Mouse (Mus musculus) neural tube, embryonic 14.5 days (tissue): ENCODE measurements around the gene Usp38. TPM values are rescaled to one million over a fixed set of nuclear protein-coding genes. Genes with fewer than 3 reads are reported as not detected.

Experiments
- ATAC-seq: fragments of 200-750 bp; cut with Nextera tagmentation; 2 replicates; pipeline ENCODE4 v1.8.0; 2017; ENCODE audit warnings: low read depth, mild to moderate bottlenecking, moderate TSS enrichment, moderate library complexity
- H3K27ac ChIP-seq: fragments of 300-500 bp; sonication (generic); 2 replicates; pipeline ENCODE4 v1.5.1; 2014; ENCODE audit warnings: low read depth, mild to moderate bottlenecking, control low read depth, low read length, moderate library complexity, mixed read lengths
- H3K27me3 ChIP-seq: fragments of 300-500 bp; sonication (generic); 2 replicates; pipeline ENCODE4 v1.6.1; 2014; ENCODE audit warnings: low read length; ENCODE audit not compliant: control insufficient read depth, insufficient read depth
- H3K36me3 ChIP-seq: fragments of 300-500 bp; sonication (generic); 2 replicates; pipeline ENCODE4 v1.6.1; 2014; ENCODE audit warnings: low read length, mixed read lengths; ENCODE audit not compliant: control insufficient read depth, insufficient read depth
- H3K4me1 ChIP-seq: fragments of 300-500 bp; sonication (generic); 2 replicates; pipeline ENCODE4 v1.6.1; 2014; ENCODE audit warnings: low read length; ENCODE audit not compliant: control insufficient read depth, insufficient read depth
- H3K4me2 ChIP-seq: fragments of 300-500 bp; sonication (generic); 2 replicates; pipeline ENCODE4 v1.6.1; 2014; ENCODE audit warnings: mild to moderate bottlenecking, low read depth, low read length, control low read depth
- H3K4me3 ChIP-seq: fragments of 300-500 bp; sonication (generic); 2 replicates; pipeline ENCODE4 v1.5.1; 2014; ENCODE audit warnings: low read depth, low read length, control low read depth, mixed read lengths
- H3K9ac ChIP-seq: fragments of 300-500 bp; sonication (generic); replicated peaks from 2 replicates; pipeline ENCODE4 v1.6.1; 2014; ENCODE audit warnings: low read depth, mild to moderate bottlenecking, control low read depth, low read length, mixed read lengths
- H3K9me3 ChIP-seq: fragments of 300-500 bp; sonication (generic); 2 replicates; pipeline ENCODE4 v1.6.1; 2016; ENCODE audit warnings: low read length; ENCODE audit not compliant: control insufficient read depth
- WGBS: fragments of 180-500 bp; shearing (Covaris S2); extraction: QIAGEN DNeasy Blood & Tissue Kit; methylation state at CpG from one replicate; pipeline ENCODE4 v1.1.7; 2014; 5-methylcytosine and 5-hydroxymethylcytosine counted together
- polyA plus RNA-seq: library from polyadenylated mRNA; unstranded; fragments of >200 nt; fragmentation: Nextera tagmentation; extraction: Ambion mirVana; gene quantifications from 2 replicates; pipeline ENCODE4 v1.2.1, GENCODE M21; 2014

Usp38 gene
- polyA plus RNA-seq, 1 experiment from 2014 or later = 23.6 TPM

DNA sequence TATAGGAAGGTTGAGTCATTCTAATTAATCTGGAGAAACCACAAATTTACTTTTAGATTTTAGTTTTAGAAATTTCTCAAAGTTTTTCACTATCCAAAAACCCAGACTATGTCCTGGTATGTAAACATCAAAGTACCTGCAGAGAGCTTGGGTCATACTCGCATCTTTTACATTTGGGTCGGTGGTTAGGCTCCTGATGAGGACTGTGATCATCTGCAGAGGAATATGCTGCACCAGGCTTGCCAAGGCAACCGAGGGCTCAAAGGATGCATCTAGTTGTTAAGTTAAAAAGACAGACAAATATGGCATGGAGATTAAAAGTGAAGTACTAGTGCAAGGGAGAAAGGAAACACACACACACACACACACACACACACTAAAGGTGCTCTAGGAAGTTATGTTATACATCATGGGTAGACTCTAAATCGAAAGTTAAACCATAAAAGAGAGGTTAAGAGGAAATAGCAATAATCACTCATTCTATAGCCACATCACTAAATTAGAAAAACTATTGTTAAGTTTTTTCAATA, 2.6 kb downstream of the Usp38 start:
- Histone ChIP-seq H3K27ac (no peak overlapping the region), H3K9me3 (no peaks in the 10 kb centered on the region), H3K9ac (0 out of 2 replicates have a peak overlapping the region, but pooled peaks have one; percentile 7), H3K4me3 (no peak overlapping the region), H3K4me2 (peak overlapping the region; percentile 99; the same call in 1 of the 2 replicates), H3K4me1 (peaks cover 26% of the 10 kb centered on the region), H3K36me3 (peaks cover 3% of the 10 kb centered on the region; the same call in 1 of the 2 replicates), H3K27me3 (no peaks in the 10 kb centered on the region)
- WGBS = 89% methylated on average over 4 of the region's 4 CpGs
- no peak for ATAC-seq

DNA sequence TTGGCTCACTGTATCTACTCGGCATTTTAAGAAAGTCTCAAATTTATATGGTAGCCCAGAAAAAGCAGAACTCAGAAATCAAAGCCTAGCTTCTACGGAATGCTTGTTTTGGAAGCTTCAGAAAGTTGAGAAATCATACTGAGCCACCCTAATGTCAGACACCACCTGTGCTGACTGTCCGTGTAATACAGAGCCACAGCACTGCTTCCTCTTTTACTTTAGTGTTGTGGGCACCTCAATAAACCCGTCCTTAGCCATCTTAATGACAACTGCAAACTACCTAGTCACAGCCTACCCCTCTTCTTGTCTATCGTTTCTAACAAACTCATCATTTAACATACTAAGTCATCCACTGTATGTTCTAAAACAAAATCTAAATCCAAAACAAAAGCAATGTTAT, 4.3 kb downstream of the Usp38 start:
- H3K4me1 ChIP-seq = peaks cover 26% of the 10 kb centered on the region
- H3K9me3 ChIP-seq = no peaks in the 10 kb centered on the region
- H3K36me3 ChIP-seq = peaks cover 8% of the 10 kb centered on the region
- no peak overlapping the region for H3K4me3 ChIP-seq
- no peak for ATAC-seq
- H3K9ac ChIP-seq = no peak overlapping the region
- H3K4me2 ChIP-seq = no peak overlapping the region
- H3K27me3 ChIP-seq = no peaks in the 10 kb centered on the region
- 90% methylated on average over 5 of the region's 5 CpGs for WGBS
- H3K27ac ChIP-seq = no peak overlapping the region

DNA sequence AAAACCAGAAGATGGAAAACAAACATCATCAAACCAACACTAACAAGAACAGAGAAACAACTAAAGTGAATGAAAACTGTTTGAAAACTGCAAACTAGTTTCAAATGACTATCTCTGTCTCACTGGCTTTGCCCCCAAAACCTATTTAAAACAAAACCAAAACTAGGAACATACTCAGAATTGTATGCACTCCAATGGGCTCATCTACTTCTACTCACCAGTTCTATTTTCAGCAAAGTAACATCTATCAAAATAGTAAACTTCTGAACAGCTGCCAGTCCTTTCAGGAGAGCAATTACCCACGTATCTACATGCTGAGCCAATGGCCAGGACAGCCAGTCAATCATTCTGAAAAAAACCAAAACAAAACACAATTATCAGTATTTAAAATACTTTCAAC, 9.6 kb downstream of the Usp38 start:
- 87% methylated on average over 1 of the region's 1 CpGs for WGBS
- peaks cover 36% of the 10 kb centered on the region for H3K36me3 ChIP-seq
- no peak for ATAC-seq

DNA sequence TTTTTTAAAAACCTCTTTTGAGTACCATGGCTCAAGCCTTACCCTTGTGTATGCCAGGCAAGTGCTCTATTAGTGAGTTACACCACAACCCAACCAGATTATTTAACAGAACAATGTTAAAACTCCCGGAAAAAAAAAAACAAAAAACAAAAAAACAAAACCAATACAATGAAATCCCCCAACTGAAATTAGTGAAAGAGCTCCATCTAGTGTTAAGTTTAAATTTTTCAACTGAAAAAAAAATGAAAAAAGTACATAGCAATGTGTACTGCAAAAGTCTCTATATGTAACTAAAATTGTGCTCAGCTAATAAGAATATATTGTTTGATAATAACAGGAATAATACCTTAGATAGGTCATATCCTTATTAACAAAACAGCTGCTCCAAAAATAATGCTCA, 18.1 kb downstream of the Usp38 start:
- H3K4me2 ChIP-seq = no peak overlapping the region
- H3K4me3 ChIP-seq = no peak overlapping the region
- ATAC-seq = no peak
- H3K9ac ChIP-seq = no peak overlapping the region
- no peak overlapping the region for H3K27ac ChIP-seq
- H3K27me3 ChIP-seq = no peaks in the 10 kb centered on the region
- H3K4me1 ChIP-seq = no peaks in the 10 kb centered on the region
- no peaks in the 10 kb centered on the region for H3K9me3 ChIP-seq
- whole genome bisulfite sequencing = 18% methylated on average over 1 of the region's 1 CpGs
- H3K36me3 ChIP-seq = peaks cover 40% of the 10 kb centered on the region

More for the DNA sequence above, 9.6 kb downstream of the Usp38 start:
- no peaks in the 10 kb centered on the region for H3K9me3 ChIP-seq
- no peaks in the 10 kb centered on the region for H3K27me3 ChIP-seq
- no peak overlapping the region for H3K9ac ChIP-seq
- no peak overlapping the region for H3K4me2 ChIP-seq
- 0 out of 2 replicates have a peak, but pooled peaks cover 2% of the 10 kb centered on the region for H3K4me1 ChIP-seq
- H3K27ac ChIP-seq = no peak overlapping the region
- H3K4me3 ChIP-seq = no peak overlapping the region

DNA sequence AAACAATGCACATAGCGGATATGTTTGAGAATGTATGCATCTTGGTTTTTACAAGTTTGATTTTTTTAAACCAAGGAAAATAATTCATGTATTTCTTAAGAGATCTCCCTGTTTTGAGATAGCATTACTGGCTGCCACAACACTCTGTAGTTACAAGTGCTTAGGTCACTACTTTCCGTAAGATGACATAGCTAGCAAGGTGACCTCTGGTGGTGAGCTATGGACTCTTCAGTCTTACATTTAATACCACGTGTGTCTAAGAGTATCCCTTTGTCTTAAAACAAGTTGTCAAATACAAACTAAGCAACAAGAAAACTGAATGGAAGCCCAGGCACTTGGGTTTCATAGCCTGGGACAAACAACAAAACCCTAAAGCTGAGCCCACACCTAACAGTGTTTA, 22.8 kb downstream of the Usp38 start:
- H3K9ac ChIP-seq = no peak overlapping the region
- no peaks in the 10 kb centered on the region for H3K27me3 ChIP-seq
- no peak overlapping the region for H3K4me3 ChIP-seq
- H3K4me1 ChIP-seq = no peaks in the 10 kb centered on the region
- no peaks in the 10 kb centered on the region for H3K9me3 ChIP-seq
- peak; percentile 86 for ATAC-seq
- WGBS = 53% methylated on average over 3 of the region's 3 CpGs
- H3K4me2 ChIP-seq = no peak overlapping the region
- peaks cover 23% of the 10 kb centered on the region; the same call in 1 of the 2 replicates for H3K36me3 ChIP-seq
- H3K27ac ChIP-seq = no peak overlapping the region

DNA sequence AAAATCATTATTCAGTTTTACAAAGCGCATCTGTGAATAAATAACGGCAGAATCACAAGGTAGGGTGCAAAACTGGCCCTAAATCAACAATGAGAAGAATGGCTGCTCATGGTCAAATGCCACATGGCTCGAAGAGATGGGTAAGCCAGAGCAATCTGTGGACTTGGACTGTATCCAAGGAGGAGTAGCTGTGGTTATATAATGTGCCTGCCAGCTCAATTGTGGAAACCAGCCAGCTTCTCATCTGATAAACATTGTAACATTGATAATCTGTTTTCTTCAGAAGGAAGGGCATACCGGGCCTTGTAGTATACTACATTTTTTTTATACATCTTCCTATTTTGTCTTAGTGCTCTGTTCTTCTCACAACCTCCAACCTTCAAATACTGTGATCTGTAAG, 31.9 kb downstream of the Usp38 start:
- peak; percentile 49; the same call in 1 of the 2 replicates for ATAC-seq
- H3K9me3 ChIP-seq = no peaks in the 10 kb centered on the region

DNA sequence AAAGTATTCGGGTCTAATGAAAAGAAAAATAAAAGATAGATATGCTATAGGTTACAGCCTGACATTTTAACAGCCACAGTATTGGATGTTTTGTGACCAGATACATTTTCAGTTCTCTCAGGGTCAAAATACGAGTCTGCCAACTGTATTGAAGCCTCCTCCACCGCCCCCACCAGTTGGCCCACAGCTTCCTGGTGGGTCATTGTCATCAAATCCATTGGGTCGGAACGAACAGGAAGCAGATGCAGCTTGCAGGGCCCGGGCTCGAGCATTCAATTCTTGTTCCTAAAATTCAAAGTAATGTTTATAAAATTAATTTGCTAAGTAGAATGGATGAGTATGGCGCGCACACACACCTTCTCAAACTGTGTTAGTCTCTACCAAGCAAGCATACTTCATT, 33.0 kb downstream of the Usp38 start:
- Histone ChIP-seq H3K4me3 (no peak overlapping the region), H3K27me3 (no peaks in the 10 kb centered on the region), H3K27ac (no peak overlapping the region), H3K9me3 (no peaks in the 10 kb centered on the region), H3K4me2 (no peak overlapping the region), H3K36me3 (peaks cover 30% of the 10 kb centered on the region), H3K4me1 (no peaks in the 10 kb centered on the region), H3K9ac (no peak overlapping the region)
- 84% methylated on average over 9 of the region's 9 CpGs for WGBS
- no peak for ATAC-seq

More for the DNA sequence above, 31.9 kb downstream of the Usp38 start:
- no peak overlapping the region for H3K27ac ChIP-seq
- WGBS = 62% methylated on average over 4 of the region's 4 CpGs
- H3K4me1 ChIP-seq = no peaks in the 10 kb centered on the region
- H3K4me3 ChIP-seq = no peak overlapping the region
- no peak overlapping the region for H3K4me2 ChIP-seq
- no peaks in the 10 kb centered on the region for H3K27me3 ChIP-seq
- H3K36me3 ChIP-seq = peaks cover 30% of the 10 kb centered on the region
- no peak overlapping the region for H3K9ac ChIP-seq

DNA sequence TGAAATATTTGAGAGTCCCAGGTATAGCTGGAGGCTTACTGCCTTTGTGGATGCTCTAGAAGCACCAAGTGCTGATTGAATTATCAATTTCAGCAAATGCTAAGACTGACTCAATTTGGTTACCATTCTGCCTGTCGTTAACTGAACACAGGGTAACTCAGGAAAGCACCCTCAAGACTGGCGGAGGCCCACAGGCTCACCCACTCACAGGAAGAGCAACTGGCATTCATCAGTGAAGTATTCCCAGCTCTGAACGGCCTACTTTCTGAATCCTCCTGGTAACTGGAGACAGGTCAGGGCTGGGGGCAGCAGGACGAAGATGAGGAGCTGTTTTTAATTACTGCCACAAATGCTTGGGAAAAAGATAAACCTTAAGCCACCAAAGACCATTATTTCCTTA, 34.7 kb downstream of the Usp38 start:
- WGBS = 96% methylated on average over 4 of the region's 4 CpGs
- H3K4me1 ChIP-seq = no peaks in the 10 kb centered on the region
- H3K9me3 ChIP-seq = no peaks in the 10 kb centered on the region
- H3K4me2 ChIP-seq = no peak overlapping the region
- peaks cover 25% of the 10 kb centered on the region for H3K36me3 ChIP-seq
- no peak for ATAC-seq
- H3K27me3 ChIP-seq = no peaks in the 10 kb centered on the region
- no peak overlapping the region for H3K4me3 ChIP-seq
- no peak overlapping the region for H3K9ac ChIP-seq
- H3K27ac ChIP-seq = no peak overlapping the region

DNA sequence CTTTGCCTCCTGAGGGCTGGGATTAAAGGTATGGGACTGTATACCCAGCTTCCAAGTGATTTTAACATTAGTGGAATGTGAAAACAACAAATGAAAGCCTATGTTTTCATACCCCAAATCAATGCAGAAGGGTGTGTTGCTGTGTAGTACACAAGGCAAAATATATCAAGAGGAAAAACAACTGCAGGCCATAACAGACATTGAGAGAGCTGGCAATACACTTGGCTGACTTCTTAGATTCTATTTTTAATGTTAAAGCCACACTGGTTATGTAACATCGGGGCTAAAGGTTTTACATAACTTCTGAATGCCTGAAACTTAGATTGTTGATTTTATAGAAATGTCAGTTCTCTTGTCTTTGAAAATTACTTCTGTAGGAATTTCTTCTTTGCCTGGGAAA, 37.5 kb downstream of the Usp38 start:
- Histone ChIP-seq H3K27me3 (no peaks in the 10 kb centered on the region), H3K9me3 (no peaks in the 10 kb centered on the region), H3K9ac (no peak overlapping the region), H3K4me2 (no peak overlapping the region), H3K27ac (no peak overlapping the region), H3K36me3 (peaks cover 16% of the 10 kb centered on the region), H3K4me3 (no peak overlapping the region), H3K4me1 (no peaks in the 10 kb centered on the region)
- 93% methylated on average over 1 of the region's 1 CpGs for WGBS
- no peak for ATAC-seq
